Mouse (Mus musculus): Measurements from ENCODE around the gene Acer3. TPM values are rescaled to one million over a fixed set of nuclear protein-coding genes. Genes with fewer than 3 reads are reported as not detected.

Gene Acer3
- total and polyA plus RNA-seq, 3 experiments: 17.2 to 41.7 TPM; not detected in 1

DNA sequence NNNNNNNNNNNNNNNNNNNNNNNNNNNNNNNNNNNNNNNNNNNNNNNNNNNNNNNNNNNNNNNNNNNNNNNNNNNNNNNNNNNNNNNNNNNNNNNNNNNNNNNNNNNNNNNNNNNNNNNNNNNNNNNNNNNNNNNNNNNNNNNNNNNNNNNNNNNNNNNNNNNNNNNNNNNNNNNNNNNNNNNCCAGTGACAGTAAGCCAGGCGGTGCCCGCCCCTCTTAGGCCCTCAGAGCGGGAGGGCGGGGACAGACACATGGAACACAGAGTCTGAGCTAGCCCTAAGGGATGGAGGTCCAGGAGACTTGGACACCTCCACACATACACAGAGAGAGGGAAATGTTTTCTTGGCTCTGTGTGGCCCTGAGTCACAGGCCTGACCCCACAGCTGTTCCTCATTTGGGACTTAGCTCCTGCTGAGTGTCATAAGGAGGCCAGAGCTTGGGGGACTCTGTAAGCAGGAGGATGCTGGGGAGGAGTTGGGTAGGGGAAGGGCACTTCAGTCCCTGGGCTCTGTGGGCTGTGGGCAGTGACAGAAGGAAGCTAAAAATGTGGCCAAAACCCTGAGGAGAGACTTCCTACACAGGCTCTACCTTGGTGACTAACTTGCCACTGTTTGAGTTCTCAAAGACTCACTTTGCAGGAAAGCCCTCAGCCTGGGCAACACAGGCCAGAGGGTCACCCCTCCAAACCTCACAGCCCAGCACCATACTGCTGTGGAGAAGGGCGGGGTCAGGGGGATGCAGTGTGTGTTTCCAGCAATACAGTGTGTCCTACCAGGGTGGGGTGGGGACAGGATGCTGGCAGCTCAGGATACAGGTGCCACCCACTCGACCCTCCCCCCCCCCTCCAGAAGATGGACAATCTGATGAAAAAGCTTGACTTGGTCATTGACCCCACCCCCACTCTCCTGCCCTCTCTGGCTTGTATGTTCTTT is 149.6 kb downstream of the Acer3 start:
- H3K4me1 ChIP-seq (ENCODE audit: control insufficient read depth in 1 of 2, insufficient read depth in 2 of 2, low read length in 2 of 2): peaks cover 2 to 19% of the 10 kb centered on the region in 2 experiments; a peak in 3 of 4 replicates
- no peak overlapping the region for H3K27ac ChIP-seq (ENCODE audit: control insufficient read depth, low read depth, low read length)
- H3K9ac ChIP-seq (ENCODE audit: control insufficient read depth, low read depth, low read length, poor library complexity, severe bottlenecking): no peak overlapping the region
- TF ChIP-seq UBTF (IDR thresholded peaks at IDR 0.05; ENCODE audit: borderline replicate concordance, insufficient read depth, low read depth, low read length) (no peak), POLR2A (IDR thresholded peaks at IDR 0.05; ENCODE audit: control insufficient read depth in 1 of 2, insufficient read depth in 1 of 2, low read depth in 1 of 2, low read length in 2 of 2, poor library complexity in 1 of 2) (no peak), MAZ (IDR thresholded peaks at IDR 0.05; ENCODE audit: low read depth, low read length) (no peak), POLR2AphosphoS5 (IDR thresholded peaks at IDR 0.05; ENCODE audit: borderline replicate concordance, low read depth, low read length) (no peak), JUND (IDR thresholded peaks at IDR 0.05; ENCODE audit: low read depth, low read length) (no peak), ETS1 (IDR thresholded peaks at IDR 0.05; ENCODE audit: low read depth, low read length) (no peak), BHLHE40 (IDR thresholded peaks at IDR 0.05; ENCODE audit: borderline replicate concordance, low read depth, low read length) (no peak), E2F4 (IDR thresholded peaks at IDR 0.05; ENCODE audit: borderline replicate concordance, low read depth, low read length) (no peak), NELFE (IDR thresholded peaks at IDR 0.05; ENCODE audit: low read depth, low read length) (no peak), TBP (IDR thresholded peaks at IDR 0.05; ENCODE audit: low read depth, low read length) (no peak), USF1 (IDR thresholded peaks at IDR 0.05; ENCODE audit: low read depth, low read length) (no peak), SMC3 (IDR thresholded peaks at IDR 0.05; ENCODE audit: low read depth, low read length) (no peak), USF2 (IDR thresholded peaks at IDR 0.05; ENCODE audit: borderline replicate concordance in 1 of 2, insufficient read depth in 1 of 2, low read depth in 1 of 2, low read length in 2 of 2) (no peak), MYB (IDR thresholded peaks at IDR 0.05; ENCODE audit: low read depth, low read length) (no peak), ZNF384 (IDR thresholded peaks at IDR 0.05; ENCODE audit: low read depth, low read length) (no peak), EP300 (IDR thresholded peaks at IDR 0.05; ENCODE audit: low read depth in 1 of 2, low read length in 2 of 2) (no peak), ZMIZ1 (IDR thresholded peaks at IDR 0.05; ENCODE audit: low read depth, low read length) (no peak)
- H3K9me3 ChIP-seq (replicated peaks; ENCODE audit: insufficient read depth, low read length): no peaks in the 10 kb centered on the region
- no peaks in the 10 kb centered on the region for H3K27me3 ChIP-seq (ENCODE audit: control insufficient read depth in 1 of 2, insufficient read depth in 2 of 2, low read length in 2 of 2)
- DNase-seq (ENCODE audit: low read depth, low spot score): peak; percentile 39
- no peaks in the 10 kb centered on the region for H3K79me2 ChIP-seq (ENCODE audit: control insufficient read depth, insufficient read depth, low read length, poor library complexity)
- peaks cover 0 to 4% of the 10 kb centered on the region in 2 experiments; a peak in 2 of 4 replicates for H3K36me3 ChIP-seq (ENCODE audit: control insufficient read depth in 1 of 2, insufficient read depth in 2 of 2, low read length in 2 of 2)
- H3K4me3 ChIP-seq (ENCODE audit: control insufficient read depth in 1 of 2, insufficient read depth in 1 of 2, low read depth in 2 of 2, low read length in 2 of 2): no peak overlapping the region

DNA sequence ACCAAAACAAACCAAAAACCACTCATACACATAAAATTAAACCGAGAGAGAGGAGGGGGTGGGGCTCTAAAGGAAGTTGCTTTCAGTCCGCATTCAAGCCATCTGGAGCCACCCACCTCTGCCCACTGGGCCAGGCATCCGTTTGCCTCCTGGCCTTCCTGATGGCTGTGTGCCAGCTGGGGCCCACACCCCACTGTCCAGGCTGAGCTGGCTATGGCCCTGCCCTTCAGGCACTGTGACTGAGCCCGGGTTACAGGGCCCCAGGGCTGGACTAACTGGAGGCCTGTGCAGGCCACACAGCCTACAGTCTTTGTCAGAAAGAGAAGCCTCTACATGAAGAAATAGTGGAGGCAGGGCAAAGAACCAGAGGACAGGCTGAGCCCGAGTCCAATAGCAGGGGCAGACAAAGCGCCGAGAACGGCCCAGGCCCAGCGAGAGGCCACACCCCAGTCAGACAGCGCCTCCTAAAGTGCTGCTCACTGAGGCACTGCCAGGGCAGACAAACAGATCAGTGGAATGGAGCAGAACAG is 155.9 kb downstream of the Acer3 start:
- no peak overlapping the region for H3K27ac ChIP-seq (ENCODE audit: control insufficient read depth, low read depth, low read length)
- no peaks in the 10 kb centered on the region for H3K9me3 ChIP-seq (replicated peaks; ENCODE audit: insufficient read depth, low read length)
- H3K4me3 ChIP-seq (ENCODE audit: control insufficient read depth in 1 of 2, insufficient read depth in 1 of 2, low read depth in 2 of 2, low read length in 2 of 2): no peak overlapping the region
- peaks cover 0 to 10% of the 10 kb centered on the region in 2 experiments; a peak in 1 of 4 replicates for H3K4me1 ChIP-seq (ENCODE audit: control insufficient read depth in 1 of 2, insufficient read depth in 2 of 2, low read length in 2 of 2)
- DNase-seq (ENCODE audit: low read depth, low spot score): no peak
- H3K9ac ChIP-seq (ENCODE audit: control insufficient read depth, low read depth, low read length, poor library complexity, severe bottlenecking): no peak overlapping the region
- H3K79me2 ChIP-seq (ENCODE audit: control insufficient read depth, insufficient read depth, low read length, poor library complexity): no peaks in the 10 kb centered on the region
- TF ChIP-seq MYB (IDR thresholded peaks at IDR 0.05; ENCODE audit: low read depth, low read length) (no peak), MAX (IDR thresholded peaks at IDR 0.05; ENCODE audit: low read length) (no peak), TCF12 (IDR thresholded peaks at IDR 0.05; ENCODE audit: low read depth, low read length) (no peak), MAFK (IDR thresholded peaks at IDR 0.05; ENCODE audit: borderline replicate concordance, low read depth, low read length) (no peak), KAT2A (conservative IDR thresholded peaks at IDR 0.05; ENCODE audit: low read depth, low read length) (no peak), ETS1 (IDR thresholded peaks at IDR 0.05; ENCODE audit: low read depth, low read length) (no peak), ZNF384 (IDR thresholded peaks at IDR 0.05; ENCODE audit: low read depth, low read length) (no peak), USF1 (IDR thresholded peaks at IDR 0.05; ENCODE audit: low read depth, low read length) (no peak), TBP (IDR thresholded peaks at IDR 0.05; ENCODE audit: low read depth, low read length) (no peak), POLR2AphosphoS2 (IDR thresholded peaks at IDR 0.05; ENCODE audit: low read length) (no peak), SIN3A (IDR thresholded peaks at IDR 0.05; ENCODE audit: low read length) (no peak), ZMIZ1 (IDR thresholded peaks at IDR 0.05; ENCODE audit: low read depth, low read length) (no peak)
- no peaks in the 10 kb centered on the region for H3K27me3 ChIP-seq (ENCODE audit: control insufficient read depth in 1 of 2, insufficient read depth in 2 of 2, low read length in 2 of 2)
- no peaks in the 10 kb centered on the region; a peak in 1 of 4 replicates for H3K36me3 ChIP-seq (ENCODE audit: control insufficient read depth in 1 of 2, insufficient read depth in 2 of 2, low read length in 2 of 2)

Data from MEL (cell line).